In genomic region chr11:114668741-114669623, GRCm38 (mm10) we compare ENCODE assay signal across 8 mouse cellular contexts. TPM values are rescaled to one million over a fixed set of nuclear protein-coding genes. Genes with fewer than 3 reads are reported as not detected.
A peak's percentile ranks its signal among the peaks of the same experiment; 100 is the strongest.
DNase-seq lines count a peak whose midpoint lies in the region; ATAC-seq and TF ChIP-seq lines count a peak whose summit lies in the region.

No protein-coding gene starts in this region.

- ATAC-seq in forebrain, embryonic 11.5 days (replicated peaks; ENCODE audit: low FRiP score), result peak; percentile 75
- ATAC-seq in heart, embryonic 15.5 days (replicated peaks; ENCODE audit: insufficient number of reproducible peaks, insufficient read depth, low FRiP score, low read depth), result peak; percentile 74
- peak; percentile 64 for ATAC-seq in liver, embryonic 14.5 days (ENCODE audit: insufficient read depth)
- peak; percentile 82 for ATAC-seq in stomach, postnatal 0 days (ENCODE audit: low FRiP score, low TSS enrichment)

- TF ChIP-seq CTCF in liver, embryonic 14.5 days (IDR thresholded peaks at IDR 0.05; ENCODE audit: low read depth), result peak; percentile 68
- TF ChIP-seq CTCF in stomach, postnatal 0 days (IDR thresholded peaks at IDR 0.05; ENCODE audit: low read depth), result peak; percentile 70

- peaks cover 7% of the 10 kb centered on the region; the same call in 1 of the 2 replicates for H3K36me3 ChIP-seq in forebrain, embryonic 11.5 days (ENCODE audit: control insufficient read depth, insufficient read depth, low read length)
- peaks cover 33% of the 10 kb centered on the region for H3K36me3 ChIP-seq in heart, embryonic 15.5 days
- H3K36me3 ChIP-seq in liver, embryonic 14.5 days (replicated peaks; ENCODE audit: control insufficient read depth, insufficient read depth, low read depth), result peaks cover 33% of the 10 kb centered on the region
- peaks cover 25% of the 10 kb centered on the region for H3K36me3 ChIP-seq in stomach, postnatal 0 days (ENCODE audit: control insufficient read depth, insufficient read depth, low read length)

- peak overlapping the region; percentile 90 for H3K27ac ChIP-seq in forebrain, embryonic 11.5 days (ENCODE audit: low read depth, low read length)
- H3K27ac ChIP-seq in heart, embryonic 15.5 days, result peak overlapping the region; percentile 90
- peak overlapping the region; percentile 18 for H3K27ac ChIP-seq in liver, embryonic 14.5 days
- H3K27ac ChIP-seq in stomach, postnatal 0 days (replicated peaks), result peak overlapping the region; percentile 96

- WGBS in forebrain, embryonic 11.5 days, result under 1% methylated on average over 60 of the region's 60 CpGs
- under 1% methylated on average over 60 of the region's 60 CpGs for WGBS in heart, embryonic 15.5 days
- WGBS in liver, embryonic 14.5 days (ENCODE audit: insufficient replicate concordance), result under 1% methylated on average over 60 of the region's 60 CpGs
- under 1% methylated on average over 60 of the region's 60 CpGs for WGBS in stomach, postnatal 0 days

- H3K4me2 ChIP-seq in forebrain, embryonic 11.5 days (ENCODE audit: low read depth, low read length, severe bottlenecking), result peak overlapping the region; percentile 79
- peak overlapping the region; percentile 87 for H3K4me2 ChIP-seq in heart, embryonic 15.5 days
- H3K4me2 ChIP-seq in liver, embryonic 14.5 days (ENCODE audit: low read depth), result peak overlapping the region; percentile 77
- H3K4me2 ChIP-seq in stomach, postnatal 0 days (replicated peaks; ENCODE audit: low read depth), result peak overlapping the region; percentile 82

- no peak for TF ChIP-seq EP300 in liver, embryonic 14.5 days (IDR thresholded peaks at IDR 0.05; ENCODE audit: low read depth)
- TF ChIP-seq EP300 in stomach, postnatal 0 days (optimal IDR thresholded peaks at IDR 0.05), result no peak

- peaks cover 9% of the 10 kb centered on the region for H3K4me1 ChIP-seq in forebrain, embryonic 11.5 days (replicated peaks; ENCODE audit: control insufficient read depth, insufficient read depth, low read length)
- peaks cover 21% of the 10 kb centered on the region for H3K4me1 ChIP-seq in heart, embryonic 15.5 days (replicated peaks)
- H3K4me1 ChIP-seq in liver, embryonic 14.5 days (replicated peaks; ENCODE audit: control insufficient read depth in 2 of 2, insufficient read depth in 2 of 2, low read length in 1 of 2), result peaks cover 5 to 16% of the 10 kb centered on the region in 2 experiments
- H3K4me1 ChIP-seq in stomach, postnatal 0 days (replicated peaks; ENCODE audit: control insufficient read depth, insufficient read depth), result peaks cover 7% of the 10 kb centered on the region; the same call in 1 of the 2 replicates

- peak; percentile 72 to 83 for DNase-seq in CD8-positive naive resting alpha-beta T cell, adult 2 months (ENCODE audit: low read depth in 2 of 2, low spot score in 2 of 2)
- DNase-seq in c-Kit-positive CD71-positive TER-119-positive erythroid progenitor cells, embryonic 14.5 days (ENCODE audit: low spot score), result peak; percentile 60
- DNase-seq in forebrain, embryonic 11.5 days (ENCODE audit: low spot score), result peak; percentile 88
- DNase-seq in kidney, postnatal 25 days, result peak; percentile 82 to 88
- peak in 1 of 3 experiments; percentile 53 for DNase-seq in liver, embryonic 14.5 days (ENCODE audit: low read depth in 3 of 3, low spot score in 3 of 3)
- DNase-seq in natural killer cell, adult 2 months (ENCODE audit: low spot score in 2 of 2), result peak; percentile 60 to 78
- DNase-seq in stomach, postnatal 0 days (ENCODE audit: low spot score), result peak; percentile 90

- peak overlapping the region; percentile 89 for H3K4me3 ChIP-seq in forebrain, embryonic 11.5 days (ENCODE audit: low read depth, low read length)
- H3K4me3 ChIP-seq in heart, embryonic 15.5 days, result peak overlapping the region; percentile 90
- H3K4me3 ChIP-seq in liver, embryonic 14.5 days (ENCODE audit: insufficient read depth in 1 of 2, low read depth in 2 of 2, low read length in 2 of 2), result peak overlapping the region; percentile 75 to 92
- H3K4me3 ChIP-seq in stomach, postnatal 0 days (ENCODE audit: low read depth, low read length), result peak overlapping the region; percentile 78

- H3K9me3 ChIP-seq in forebrain, embryonic 11.5 days (ENCODE audit: control insufficient read depth, low read length), result no peaks in the 10 kb centered on the region
- no peaks in the 10 kb centered on the region for H3K9me3 ChIP-seq in heart, embryonic 15.5 days (replicated peaks)
- H3K9me3 ChIP-seq in liver, embryonic 14.5 days (ENCODE audit: control insufficient read depth, low read length), result no peaks in the 10 kb centered on the region
- H3K9me3 ChIP-seq in stomach, postnatal 0 days (ENCODE audit: control insufficient read depth, low read length), result no peaks in the 10 kb centered on the region

- no peaks in the 10 kb centered on the region for H3K27me3 ChIP-seq in forebrain, embryonic 11.5 days (ENCODE audit: control insufficient read depth, insufficient read depth, low read length)
- peaks cover 8% of the 10 kb centered on the region for H3K27me3 ChIP-seq in heart, embryonic 15.5 days
- no peaks in the 10 kb centered on the region for H3K27me3 ChIP-seq in liver, embryonic 14.5 days (ENCODE audit: control insufficient read depth, insufficient read depth, low read length)
- H3K27me3 ChIP-seq in stomach, postnatal 0 days (ENCODE audit: control insufficient read depth, insufficient read depth, low read length), result no peaks in the 10 kb centered on the region

- H3K9ac ChIP-seq in forebrain, embryonic 11.5 days (ENCODE audit: low read length), result peak overlapping the region; percentile 93
- H3K9ac ChIP-seq in heart, embryonic 15.5 days, result peak overlapping the region; percentile 78
- H3K9ac ChIP-seq in liver, embryonic 14.5 days (replicated peaks), result peak overlapping the region; percentile 90
- peak overlapping the region; percentile 93 for H3K9ac ChIP-seq in stomach, postnatal 0 days (ENCODE audit: low read length)

RNA-seq across cellular contexts. Expression of gene Rpl38, which starts 0.7 kb away (rescaled TPM):
- polyA plus RNA-seq in forebrain, embryonic 11.5 days (2014; fragmentation: Nextera tagmentation; extraction: Ambion mirVana), result 852 and 943 TPM in 2 replicates
- 553 and 775 TPM in 2 replicates for polyA plus RNA-seq in heart, embryonic 15.5 days (2015; fragmentation: Nextera tagmentation; extraction: Ambion mirVana)
- polyA plus RNA-seq in liver, embryonic 14.5 days (2012; rRNA removed), result 758 and 1,654 TPM in 2 replicates
- 899 and 926 TPM in 2 replicates for polyA plus RNA-seq in liver, embryonic 14.5 days (2014; fragmentation: Nextera tagmentation; extraction: Ambion mirVana)
- 1,058 and 1,265 TPM in 2 replicates for polyA plus RNA-seq in stomach, postnatal 0 days (2015; fragmentation: Nextera tagmentation; extraction: Ambion mirVana)

RNA-seq across cellular contexts. Expression of gene Ttyh2, which starts 6.2 kb away (rescaled TPM):
- 10.5 and 11.7 TPM in 2 replicates for polyA plus RNA-seq in forebrain, embryonic 11.5 days (2014; fragmentation: Nextera tagmentation; extraction: Ambion mirVana)
- polyA plus RNA-seq in heart, embryonic 15.5 days (2015; fragmentation: Nextera tagmentation; extraction: Ambion mirVana), result 9.3 and 11.6 TPM in 2 replicates
- 2.7 and 2.9 TPM in 2 replicates for polyA plus RNA-seq in liver, embryonic 14.5 days (2012; rRNA removed)
- 6.4 and 6.5 TPM in 2 replicates for polyA plus RNA-seq in liver, embryonic 14.5 days (2014; fragmentation: Nextera tagmentation; extraction: Ambion mirVana)
- polyA plus RNA-seq in stomach, postnatal 0 days (2015; fragmentation: Nextera tagmentation; extraction: Ambion mirVana), result 12.5 and 14.7 TPM in 2 replicates

RNA-seq across cellular contexts. Expression of gene Dnaic2, which starts 58.2 kb away (rescaled TPM):
- polyA plus RNA-seq in forebrain, embryonic 11.5 days (2014; fragmentation: Nextera tagmentation; extraction: Ambion mirVana), result 0.96 and 1.1 TPM in 2 replicates
- polyA plus RNA-seq in heart, embryonic 15.5 days (2015; fragmentation: Nextera tagmentation; extraction: Ambion mirVana), result 0.64 and 1.0 TPM in 2 replicates
- 0.03 and 0.17 TPM in 2 replicates for polyA plus RNA-seq in liver, embryonic 14.5 days (2012; rRNA removed)
- not detected in 2 replicates for polyA plus RNA-seq in liver, embryonic 14.5 days (2014; fragmentation: Nextera tagmentation; extraction: Ambion mirVana)
- 0.35 and 0.36 TPM in 2 replicates for polyA plus RNA-seq in stomach, postnatal 0 days (2015; fragmentation: Nextera tagmentation; extraction: Ambion mirVana)

Comparison
In these comparisons a context has a peak if more than half of its experiments do, and no peak if none do; other contexts are left out.
1. H3K27ac ChIP-seq: peak in every context shown above with its lines; median percentile 96 in stomach, postnatal 0 days; 90 in forebrain, embryonic 11.5 days; 90 in heart, embryonic 15.5 days; 18 in liver, embryonic 14.5 days.